Mouse (Mus musculus) hindbrain, embryonic 16.5 days (tissue): ENCODE results near the gene Pepd. TPM values are rescaled to one million over a fixed set of nuclear protein-coding genes. Genes with fewer than 3 reads are reported as not detected.

ENCODE experiments used
- ATAC-seq: fragments of 200-750 bp; cut with Nextera tagmentation; 2 replicates; pipeline ENCODE4 v1.8.0; 2017; ENCODE audit warnings: moderate TSS enrichment, moderate library complexity
- H3K27ac ChIP-seq: fragments of 300-500 bp; sonication (generic); 2 replicates; pipeline ENCODE4 v1.5.1; 2014; ENCODE audit warnings: low read depth, mild to moderate bottlenecking, control low read depth, low read length, moderate library complexity
- H3K27me3 ChIP-seq: fragments of 300-500 bp; sonication (generic); replicated peaks from 2 replicates; pipeline ENCODE4 v1.6.1; 2014; ENCODE audit warnings: low read length; ENCODE audit not compliant: control insufficient read depth, insufficient read depth
- H3K36me3 ChIP-seq: fragments of 300-500 bp; sonication (generic); 2 replicates; pipeline ENCODE4 v1.6.1; 2014; ENCODE audit warnings: mild to moderate bottlenecking, low read length, moderate library complexity, mixed read lengths; ENCODE audit not compliant: control insufficient read depth, insufficient read depth
- H3K4me1 ChIP-seq: fragments of 300-500 bp; sonication (generic); 2 replicates; pipeline ENCODE4 v1.6.1; 2014; ENCODE audit warnings: low read depth, low read length; ENCODE audit not compliant: control insufficient read depth, insufficient read depth
- H3K4me2 ChIP-seq: fragments of 300-500 bp; sonication (generic); 2 replicates; pipeline ENCODE4 v1.6.1; 2014; ENCODE audit warnings: mild to moderate bottlenecking, low read length, control low read depth, moderate library complexity
- H3K4me3 ChIP-seq: fragments of 300-500 bp; sonication (generic); 2 replicates; pipeline ENCODE4 v1.5.1; 2014; ENCODE audit warnings: mild to moderate bottlenecking, low read length, control low read depth, moderate library complexity
- H3K9ac ChIP-seq: fragments of 300-500 bp; sonication (generic); 2 replicates; pipeline ENCODE4 v1.6.1; 2014; ENCODE audit warnings: low read depth, mild to moderate bottlenecking, control low read depth, low read length, moderate library complexity
- H3K9me3 ChIP-seq: fragments of 300-500 bp; sonication (generic); 2 replicates; pipeline ENCODE4 v1.6.1; 2014; ENCODE audit warnings: mild to moderate bottlenecking, low read length, moderate library complexity; ENCODE audit not compliant: control insufficient read depth
- WGBS: fragments of 180-500 bp; shearing (Covaris S2); extraction: QIAGEN DNeasy Blood & Tissue Kit; methylation state at CpG from one replicate; pipeline ENCODE4 v1.1.7; 2014; 5-methylcytosine and 5-hydroxymethylcytosine counted together
- polyA plus RNA-seq: library from polyadenylated mRNA; unstranded; fragments of >200 nt; fragmentation: Nextera tagmentation; extraction: Ambion mirVana; gene quantifications from 2 replicates; pipeline ENCODE4 v1.2.1, GENCODE M21; 2015

Pepd gene
- polyA plus RNA-seq, 1 experiment from 2014 or later, result 69.5 TPM

- Histone ChIP-seq H3K9me3 (no peaks in the 10 kb centered on the region), H3K9ac (no peak overlapping the region), H3K4me3 (no peak overlapping the region), H3K36me3 (peaks cover 4% of the 10 kb centered on the region; the same call in 1 of the 2 replicates), H3K27ac (no peak overlapping the region), H3K27me3 (no peaks in the 10 kb centered on the region), H3K4me2 (no peak overlapping the region), H3K4me1 (peaks cover 9% of the 10 kb centered on the region; the same call in 1 of the 2 replicates)
- WGBS, result 67% methylated on average over 3 of the region's 3 CpGs
- no peak for ATAC-seq
Observed at GRCm38 (mm10) chr7:35026838-35027291, 114.7 kb downstream of the Pepd start.

GRCm38 (mm10) chr7:35027801-35028420 is 115.7 kb downstream of the Pepd start:
- Histone ChIP-seq H3K36me3 (peaks cover 9% of the 10 kb centered on the region), H3K4me1 (peaks cover 9% of the 10 kb centered on the region; the same call in 1 of the 2 replicates), H3K27me3 (no peaks in the 10 kb centered on the region), H3K9ac (0 out of 2 replicates have a peak overlapping the region, but pooled peaks have one; percentile 14), H3K9me3 (no peaks in the 10 kb centered on the region), H3K27ac (0 out of 2 replicates have a peak overlapping the region, but pooled peaks have one; percentile 3), H3K4me2 (no peak overlapping the region), H3K4me3 (no peak overlapping the region)
- WGBS, result 71% methylated on average over 9 of the region's 9 CpGs
- ATAC-seq, result no peak

- H3K36me3 ChIP-seq, result peaks cover 9% of the 10 kb centered on the region
- H3K9me3 ChIP-seq, result no peaks in the 10 kb centered on the region
- H3K4me3 ChIP-seq, result no peak overlapping the region
- 83% methylated on average over 16 of the region's 16 CpGs for WGBS
- no peaks in the 10 kb centered on the region for H3K27me3 ChIP-seq
- no peak for ATAC-seq
- no peak overlapping the region for H3K27ac ChIP-seq
- H3K4me2 ChIP-seq, result no peak overlapping the region
- H3K4me1 ChIP-seq, result peaks cover 9% of the 10 kb centered on the region; the same call in 1 of the 2 replicates
- H3K9ac ChIP-seq, result no peak overlapping the region
Observed at GRCm38 (mm10) chr7:35028559-35028958, 116.4 kb downstream of the Pepd start.

- H3K9ac ChIP-seq, result no peak overlapping the region
- peaks cover 9% of the 10 kb centered on the region; the same call in 1 of the 2 replicates for H3K4me1 ChIP-seq
- ATAC-seq, result no peak
- H3K27ac ChIP-seq, result no peak overlapping the region
- WGBS, result 90% methylated on average over 5 of the region's 5 CpGs
- H3K4me2 ChIP-seq, result no peak overlapping the region
- H3K4me3 ChIP-seq, result no peak overlapping the region
- H3K36me3 ChIP-seq, result peaks cover 9% of the 10 kb centered on the region
- H3K27me3 ChIP-seq, result no peaks in the 10 kb centered on the region
- no peaks in the 10 kb centered on the region for H3K9me3 ChIP-seq
Observed at GRCm38 (mm10) chr7:35029228-35029627, 117.0 kb downstream of the Pepd start.

- no peak for ATAC-seq
- Histone ChIP-seq H3K27me3 (no peaks in the 10 kb centered on the region), H3K27ac (no peak overlapping the region), H3K9me3 (no peaks in the 10 kb centered on the region), H3K4me3 (no peak overlapping the region), H3K9ac (no peak overlapping the region), H3K4me2 (no peak overlapping the region), H3K4me1 (peaks cover 11% of the 10 kb centered on the region), H3K36me3 (peaks cover 9% of the 10 kb centered on the region)
- WGBS, result 83% methylated on average over 3 of the region's 3 CpGs
Observed at GRCm38 (mm10) chr7:35029648-35030047, 117.5 kb downstream of the Pepd start.

- Histone ChIP-seq H3K4me3 (no peak overlapping the region), H3K4me1 (peaks cover 20% of the 10 kb centered on the region), H3K27ac (no peak overlapping the region), H3K9ac (no peak overlapping the region), H3K27me3 (no peaks in the 10 kb centered on the region), H3K4me2 (no peak overlapping the region), H3K9me3 (no peaks in the 10 kb centered on the region), H3K36me3 (peaks cover 9% of the 10 kb centered on the region)
- WGBS, result 69% methylated on average over 6 of the region's 6 CpGs
- ATAC-seq, result no peak
Observed at GRCm38 (mm10) chr7:35030567-35030966, 118.4 kb downstream of the Pepd start.

GRCm38 (mm10) chr7:35035141-35035553 is 123.0 kb downstream of the Pepd start:
- Histone ChIP-seq H3K9me3 (no peaks in the 10 kb centered on the region), H3K27ac (peak overlapping the region; percentile 70), H3K27me3 (no peaks in the 10 kb centered on the region), H3K4me3 (no peak overlapping the region), H3K36me3 (peaks cover 9% of the 10 kb centered on the region), H3K9ac (no peak overlapping the region; the same call in 1 of the 2 replicates), H3K4me2 (no peak overlapping the region), H3K4me1 (peaks cover 23% of the 10 kb centered on the region)
- ATAC-seq, result peak; percentile 46
- WGBS, result 15% methylated on average over 6 of the region's 6 CpGs

GRCm38 (mm10) chr7:35035565-35035964 is 123.4 kb downstream of the Pepd start:
- H3K36me3 ChIP-seq, result peaks cover 9% of the 10 kb centered on the region
- no peak for ATAC-seq
- H3K4me2 ChIP-seq, result no peak overlapping the region
- H3K27ac ChIP-seq, result peak overlapping the region; percentile 70
- H3K9me3 ChIP-seq, result no peaks in the 10 kb centered on the region
- H3K27me3 ChIP-seq, result no peaks in the 10 kb centered on the region
- no peak overlapping the region; the same call in 1 of the 2 replicates for H3K9ac ChIP-seq
- WGBS, result 78% methylated on average over 4 of the region's 4 CpGs
- no peak overlapping the region for H3K4me3 ChIP-seq
- peaks cover 23% of the 10 kb centered on the region for H3K4me1 ChIP-seq

- H3K4me2 ChIP-seq, result no peak overlapping the region
- no peaks in the 10 kb centered on the region for H3K27me3 ChIP-seq
- no peaks in the 10 kb centered on the region for H3K9me3 ChIP-seq
- no peak overlapping the region for H3K4me3 ChIP-seq
- peaks cover 9% of the 10 kb centered on the region for H3K36me3 ChIP-seq
- peak overlapping the region; percentile 55; the same call in 1 of the 2 replicates for H3K27ac ChIP-seq
- peaks cover 23% of the 10 kb centered on the region for H3K4me1 ChIP-seq
- H3K9ac ChIP-seq, result no peak overlapping the region
- ATAC-seq, result peak; percentile 93
- 27% methylated on average over 5 of the region's 5 CpGs for WGBS
Observed at GRCm38 (mm10) chr7:35036266-35036731, 124.1 kb downstream of the Pepd start.
